Mouse (Mus musculus): ENCODE results near the gene Sf1.

DNA sequence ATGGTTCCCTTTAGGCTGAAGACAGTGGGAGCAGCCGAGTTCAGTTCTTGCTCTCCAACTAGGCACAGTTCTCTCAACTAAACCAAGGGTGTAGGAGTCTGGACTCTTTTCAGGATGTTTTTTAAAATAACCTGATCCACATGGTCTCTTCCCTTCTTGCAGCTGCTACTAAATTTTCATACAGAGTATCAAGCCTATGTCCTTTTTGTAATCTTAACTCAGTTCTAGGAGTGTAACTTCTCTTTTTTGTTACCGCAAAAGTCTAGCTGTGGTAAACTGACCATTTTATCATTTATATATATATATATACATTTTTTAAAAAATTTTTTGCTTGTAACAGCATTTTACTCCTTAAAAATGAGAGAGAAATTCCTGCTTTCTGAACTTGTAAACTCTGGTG is 6.7 kb downstream of the Sf1 start:
- TF ChIP-seq MAFK (IDR thresholded peaks at IDR 0.05; ENCODE audit: insufficient read depth, low read depth, low read length): no peak
- TF ChIP-seq HCFC1 (IDR thresholded peaks at IDR 0.05; ENCODE audit: borderline replicate concordance, insufficient read depth, low read length): no peak
- no peak for TF ChIP-seq ZC3H11A (IDR thresholded peaks at IDR 0.05; ENCODE audit: borderline replicate concordance, low read depth, low read length)
